Mouse (Mus musculus): ENCODE results near the gene Sap30l. TPM values are rescaled to one million over a fixed set of nuclear protein-coding genes. Genes with fewer than 3 reads are reported as not detected.

The Sap30l gene
- polyA plus RNA-seq, 1 experiment: 19.8 TPM

DNA sequence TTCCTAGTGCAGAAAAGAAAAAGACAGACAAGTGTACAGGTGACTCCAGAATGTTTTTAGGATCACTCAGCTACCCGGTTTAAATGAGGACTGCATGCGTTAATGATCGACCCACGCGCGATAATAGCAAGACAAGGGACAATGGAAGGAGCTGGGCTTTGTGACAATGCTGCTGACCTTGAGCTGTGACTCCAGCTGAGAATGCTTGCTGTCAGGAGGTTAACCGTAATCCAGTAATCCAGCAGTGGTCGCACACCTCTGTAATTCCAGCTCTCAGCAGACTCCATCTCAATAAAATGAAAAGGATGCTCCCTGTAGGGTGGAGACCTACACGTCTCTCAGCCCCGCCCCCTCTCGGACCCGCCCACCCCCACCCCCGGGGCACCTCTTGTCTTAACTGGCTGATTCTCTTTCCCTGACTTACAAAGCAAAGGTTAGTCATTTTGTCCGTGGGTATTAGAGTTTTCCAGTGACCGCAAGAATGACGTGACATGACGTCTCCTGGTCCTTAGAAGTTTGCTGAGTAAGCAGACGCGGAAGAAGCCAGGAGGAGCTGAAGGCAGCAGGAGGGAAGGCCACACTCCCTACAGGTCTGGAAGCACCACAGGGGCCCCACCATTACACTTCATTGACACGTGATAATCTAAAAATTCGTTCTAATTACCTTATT is 10.4 kb upstream of the Sap30l start:
- Histone ChIP-seq H3K27me3 (ENCODE audit: control insufficient read depth, insufficient read depth, low read length, poor library complexity, severe bottlenecking) (0 out of 2 replicates have a peak, but pooled peaks cover 2% of the 10 kb centered on the region), H3K9me3 (replicated peaks; ENCODE audit: control insufficient read depth, insufficient read depth, low read length, poor library complexity, severe bottlenecking) (no peaks in the 10 kb centered on the region), H3K9ac (ENCODE audit: low read depth, poor library complexity, severe bottlenecking) (no peak overlapping the region), H3K4me3 (ENCODE audit: low read depth, low read length) (peak overlapping the region; percentile 22; the same call in 1 of the 2 replicates), H3K36me3 (ENCODE audit: control insufficient read depth, insufficient read depth, low read length, poor library complexity, severe bottlenecking) (no peaks in the 10 kb centered on the region), H3K27ac (ENCODE audit: insufficient read depth, low read length) (no peak overlapping the region), H3K4me1 (ENCODE audit: control insufficient read depth, insufficient read depth, low read length) (no peaks in the 10 kb centered on the region)
- TF ChIP-seq EP300 (IDR thresholded peaks at IDR 0.05; ENCODE audit: insufficient read depth, low read depth, low read length): 0 out of 2 replicates have a peak, but pooled peaks have one; percentile 23
- no peak for TF ChIP-seq POLR2A (IDR thresholded peaks at IDR 0.05; ENCODE audit: insufficient read depth, low read length)
- no peak for TF ChIP-seq CTCF (IDR thresholded peaks at IDR 0.05; ENCODE audit: low read depth, low read length)

DNA sequence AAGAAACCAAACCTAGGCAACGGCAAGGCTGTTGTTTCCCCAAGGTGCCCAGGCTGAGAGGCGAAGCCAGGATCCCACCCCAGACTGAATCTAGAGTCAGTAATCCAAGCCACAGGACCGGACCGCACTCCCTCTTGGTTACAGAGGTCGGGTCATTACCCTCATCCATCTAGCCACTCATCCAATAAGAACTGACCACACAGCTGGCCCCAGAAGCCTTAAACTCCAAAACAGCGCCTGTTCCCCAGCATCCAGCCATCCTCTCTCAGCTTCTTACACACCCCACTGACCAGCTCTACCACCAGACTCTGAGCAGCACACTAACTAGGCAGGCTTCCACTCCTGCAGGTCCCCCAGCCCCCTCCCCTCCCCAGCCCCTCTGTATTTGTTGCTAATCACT is 6.4 kb upstream of the Sap30l start:
- no peak for TF ChIP-seq POLR2A (IDR thresholded peaks at IDR 0.05; ENCODE audit: insufficient read depth, low read length)
- TF ChIP-seq EP300 (IDR thresholded peaks at IDR 0.05; ENCODE audit: insufficient read depth, low read depth, low read length): no peak
- TF ChIP-seq CTCF (IDR thresholded peaks at IDR 0.05; ENCODE audit: low read depth, low read length): no peak
- 0 out of 2 replicates have a peak, but pooled peaks cover 2% of the 10 kb centered on the region for H3K27me3 ChIP-seq (ENCODE audit: control insufficient read depth, insufficient read depth, low read length, poor library complexity, severe bottlenecking)
- no peak overlapping the region for H3K9ac ChIP-seq (ENCODE audit: low read depth, poor library complexity, severe bottlenecking)
- no peaks in the 10 kb centered on the region for H3K4me1 ChIP-seq (ENCODE audit: control insufficient read depth, insufficient read depth, low read length)
- H3K27ac ChIP-seq (ENCODE audit: insufficient read depth, low read length): no peak overlapping the region
- no peak overlapping the region for H3K4me3 ChIP-seq (ENCODE audit: low read depth, low read length)
- H3K36me3 ChIP-seq (ENCODE audit: control insufficient read depth, insufficient read depth, low read length, poor library complexity, severe bottlenecking): no peaks in the 10 kb centered on the region
- H3K9me3 ChIP-seq (replicated peaks; ENCODE audit: control insufficient read depth, insufficient read depth, low read length, poor library complexity, severe bottlenecking): no peaks in the 10 kb centered on the region

DNA sequence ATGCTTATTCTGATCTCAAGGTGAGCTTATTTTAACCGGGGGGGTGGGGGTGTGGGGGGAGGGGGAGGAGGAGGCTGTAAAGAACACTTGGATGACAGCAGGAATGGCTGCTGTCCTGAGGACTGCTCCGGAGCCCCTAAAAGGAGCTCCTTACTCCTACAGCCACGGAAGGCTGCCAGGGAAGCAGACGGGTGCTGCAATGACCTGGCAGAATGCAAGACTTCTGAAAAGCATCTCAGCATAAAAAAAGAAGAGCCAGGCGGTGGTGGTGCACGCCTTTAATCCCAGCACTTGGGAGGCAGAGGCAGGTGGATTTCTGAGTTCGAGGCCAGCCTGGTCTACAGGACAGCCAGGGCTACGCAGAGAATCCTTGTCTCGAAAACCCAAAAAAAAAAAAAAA is 3.6 kb upstream of the Sap30l start:
- Histone ChIP-seq H3K36me3 (ENCODE audit: control insufficient read depth, insufficient read depth, low read length, poor library complexity, severe bottlenecking) (no peaks in the 10 kb centered on the region), H3K4me1 (ENCODE audit: control insufficient read depth, insufficient read depth, low read length) (no peaks in the 10 kb centered on the region), H3K27ac (ENCODE audit: insufficient read depth, low read length) (no peak overlapping the region), H3K9ac (ENCODE audit: low read depth, poor library complexity, severe bottlenecking) (no peak overlapping the region), H3K4me3 (ENCODE audit: low read depth, low read length) (no peak overlapping the region), H3K27me3 (ENCODE audit: control insufficient read depth, insufficient read depth, low read length, poor library complexity, severe bottlenecking) (peaks cover 2% of the 10 kb centered on the region; the same call in 1 of the 2 replicates), H3K9me3 (replicated peaks; ENCODE audit: control insufficient read depth, insufficient read depth, low read length, poor library complexity, severe bottlenecking) (no peaks in the 10 kb centered on the region)
- no peak for TF ChIP-seq EP300 (IDR thresholded peaks at IDR 0.05; ENCODE audit: insufficient read depth, low read depth, low read length)
- no peak for TF ChIP-seq POLR2A (IDR thresholded peaks at IDR 0.05; ENCODE audit: insufficient read depth, low read length)
- TF ChIP-seq CTCF (IDR thresholded peaks at IDR 0.05; ENCODE audit: low read depth, low read length): no peak

DNA sequence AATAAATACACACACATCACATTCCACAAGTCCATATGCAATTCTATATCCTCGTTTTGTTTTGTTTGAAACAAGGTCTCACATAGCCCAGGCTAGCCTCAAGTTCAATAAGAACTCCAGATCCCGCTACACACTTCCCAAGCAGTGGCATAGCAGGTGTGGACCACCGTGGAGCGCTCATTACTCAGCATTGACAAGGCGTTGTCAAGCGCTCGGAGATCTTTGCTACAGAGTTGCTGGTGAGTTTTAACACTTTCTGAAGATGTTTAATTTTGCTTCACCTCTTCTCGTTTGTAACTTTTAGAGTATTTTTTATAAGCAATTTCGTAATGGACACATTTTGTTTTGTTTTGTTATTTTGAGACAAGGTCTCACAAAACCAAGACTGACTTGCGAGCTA is 2.0 kb upstream of the Sap30l start:
- Histone ChIP-seq H3K9me3 (replicated peaks; ENCODE audit: control insufficient read depth, insufficient read depth, low read length, poor library complexity, severe bottlenecking) (no peaks in the 10 kb centered on the region), H3K27me3 (ENCODE audit: control insufficient read depth, insufficient read depth, low read length, poor library complexity, severe bottlenecking) (no peaks in the 10 kb centered on the region; the same call in 1 of the 2 replicates), H3K4me1 (ENCODE audit: control insufficient read depth, insufficient read depth, low read length) (no peaks in the 10 kb centered on the region), H3K27ac (ENCODE audit: insufficient read depth, low read length) (no peak overlapping the region), H3K4me3 (ENCODE audit: low read depth, low read length) (no peak overlapping the region), H3K9ac (ENCODE audit: low read depth, poor library complexity, severe bottlenecking) (no peak overlapping the region), H3K36me3 (ENCODE audit: control insufficient read depth, insufficient read depth, low read length, poor library complexity, severe bottlenecking) (no peaks in the 10 kb centered on the region)
- TF ChIP-seq POLR2A (IDR thresholded peaks at IDR 0.05; ENCODE audit: insufficient read depth, low read length) (no peak), EP300 (IDR thresholded peaks at IDR 0.05; ENCODE audit: insufficient read depth, low read depth, low read length) (no peak), CTCF (IDR thresholded peaks at IDR 0.05; ENCODE audit: low read depth, low read length) (no peak)

DNA sequence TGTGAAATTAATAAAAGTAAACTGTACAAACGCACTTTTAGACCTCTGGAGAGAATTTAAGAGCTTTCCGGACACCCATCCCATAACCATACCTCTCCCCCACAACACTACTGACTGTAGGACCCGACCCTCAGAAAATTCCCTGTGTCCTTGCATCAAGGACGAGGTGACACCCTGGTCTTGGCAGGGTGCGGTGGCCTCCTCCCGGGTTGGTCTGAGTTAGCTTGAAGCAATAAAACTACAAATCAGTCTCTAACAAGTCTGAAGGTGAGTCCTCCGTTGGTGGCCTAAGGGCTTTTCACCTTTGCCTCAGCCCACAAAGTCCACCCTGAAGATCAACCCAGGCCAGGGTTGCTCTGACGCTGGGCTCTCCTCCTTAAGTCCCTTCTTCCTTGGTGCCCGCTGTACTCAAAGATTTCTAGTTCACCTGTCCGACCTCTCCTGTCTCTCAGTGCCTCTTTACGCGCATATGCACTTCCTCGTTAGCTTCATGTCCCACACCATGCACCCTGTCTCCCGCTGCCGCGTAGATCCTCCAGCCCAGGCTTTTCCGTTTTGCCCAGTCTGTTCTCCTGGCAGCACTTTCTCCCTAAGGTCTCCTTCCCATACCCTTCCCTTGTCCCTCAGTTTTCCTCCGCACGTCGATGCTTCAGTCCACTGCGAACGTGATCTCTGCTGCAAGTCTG is 1.0 kb upstream of the Sap30l start:
- Histone ChIP-seq H3K4me1 (ENCODE audit: control insufficient read depth, insufficient read depth, low read length) (no peaks in the 10 kb centered on the region), H3K4me3 (ENCODE audit: low read depth, low read length) (peak overlapping the region; percentile 93), H3K27ac (ENCODE audit: insufficient read depth, low read length) (no peak overlapping the region), H3K36me3 (ENCODE audit: control insufficient read depth, insufficient read depth, low read length, poor library complexity, severe bottlenecking) (no peaks in the 10 kb centered on the region), H3K9me3 (replicated peaks; ENCODE audit: control insufficient read depth, insufficient read depth, low read length, poor library complexity, severe bottlenecking) (no peaks in the 10 kb centered on the region), H3K27me3 (ENCODE audit: control insufficient read depth, insufficient read depth, low read length, poor library complexity, severe bottlenecking) (no peaks in the 10 kb centered on the region; the same call in 1 of the 2 replicates), H3K9ac (ENCODE audit: low read depth, poor library complexity, severe bottlenecking) (peak overlapping the region; percentile 55)
- TF ChIP-seq CTCF (IDR thresholded peaks at IDR 0.05; ENCODE audit: low read depth, low read length) (no peak), POLR2A (IDR thresholded peaks at IDR 0.05; ENCODE audit: insufficient read depth, low read length) (no peak), EP300 (IDR thresholded peaks at IDR 0.05; ENCODE audit: insufficient read depth, low read depth, low read length) (no peak)
